Mouse (Mus musculus) lung, postnatal 0 days (tissue): ENCODE measurements around the gene Smarcd1.

Source experiments
- CTCF ChIP-seq: IDR thresholded peaks from 2 replicates; pipeline ENCODE4 v1.5.1; 2016; ENCODE audit warnings: antibody characterized with exemption, mild to moderate bottlenecking
- EP300 ChIP-seq: IDR thresholded peaks from 2 replicates; pipeline ENCODE4 v1.6.1; 2016; ENCODE audit warnings: antibody characterized with exemption, mild to moderate bottlenecking, control low read depth

- TF ChIP-seq CTCF (no peak), EP300 (no peak)
Observed at GRCm38 (mm10) chr15:99698533-99699085, 3.3 kb upstream of the Smarcd1 start.
